Mouse (Mus musculus): ENCODE data around the gene Pld2. TPM values are rescaled to one million over a fixed set of nuclear protein-coding genes. Genes with fewer than 3 reads are reported as not detected.
"Not testable (repeated sequence)": the region's sequence is repeated elsewhere in the genome, so short reads cannot be mapped to it uniquely, and the experiment has no call there.

Gene Pld2
- total RNA-seq, 4 experiments from 2014 or later = 7.8 to 15.0 (median 11.2) TPM

- DNase-seq = no peak
Observed at GRCm38 (mm10) chr11:70525726-70526125, 14.1 kb upstream of the Pld2 start.

GRCm38 (mm10) chr11:70526211-70526610, 13.7 kb upstream of the Pld2 start:
- DNase-seq = no peak

DNA sequence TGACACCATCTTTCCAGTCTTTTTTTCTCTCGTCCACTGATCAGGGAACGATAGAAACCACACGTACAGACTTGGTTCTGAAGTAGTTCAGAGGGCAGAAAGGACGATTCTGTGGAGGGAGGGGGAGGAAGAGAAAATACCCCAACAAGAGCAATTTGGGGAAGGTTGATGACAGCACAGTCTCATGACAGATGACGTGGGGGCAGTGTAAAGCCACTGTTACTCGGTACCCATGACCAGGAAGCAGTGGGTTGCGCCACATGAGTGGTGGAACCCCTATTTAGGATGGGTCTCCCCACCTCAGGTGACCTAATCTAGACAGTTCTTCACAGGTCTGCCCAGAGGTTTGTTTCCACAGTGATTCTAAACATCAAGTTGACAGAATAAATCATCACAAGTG, 11.3 kb upstream of the Pld2 start:
- DNase-seq = no peak

GRCm38 (mm10) chr11:70531065-70531464, 8.8 kb upstream of the Pld2 start:
- DNase-seq = not testable (repeated sequence)

- no peak for DNase-seq
Observed at GRCm38 (mm10) chr11:70532839-70533238, 7.0 kb upstream of the Pld2 start, which contains the start of gene Gm40193. Gene Gm40193, minus strand, starts transcription at chr11:70532939.

DNA sequence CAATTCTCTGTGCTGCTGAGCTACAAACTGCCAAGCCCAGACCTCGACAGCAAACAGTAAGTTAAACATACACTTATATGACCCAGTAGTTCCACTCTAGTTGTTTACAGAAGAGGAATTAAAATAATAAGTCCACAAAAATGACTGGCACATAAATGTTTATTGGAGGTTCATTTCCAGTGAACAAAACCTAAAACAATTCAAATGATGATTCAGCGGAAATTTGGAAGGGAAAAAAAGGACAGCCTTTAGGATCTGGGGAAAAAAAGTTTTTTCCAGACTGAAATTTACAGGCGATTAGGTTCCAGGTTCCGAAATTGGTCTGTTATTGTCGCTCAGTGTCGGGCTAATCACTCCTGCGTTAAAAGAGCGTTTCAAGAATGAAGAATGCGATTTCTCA, 441 bp upstream of the Pld2 start:
- no peak for DNase-seq

- no peak for DNase-seq
Observed at GRCm38 (mm10) chr11:70540928-70541327, 1.1 kb downstream of the Pld2 start.

- no peak for DNase-seq
Observed at GRCm38 (mm10) chr11:70541415-70541814, 1.6 kb downstream of the Pld2 start.

DNA sequence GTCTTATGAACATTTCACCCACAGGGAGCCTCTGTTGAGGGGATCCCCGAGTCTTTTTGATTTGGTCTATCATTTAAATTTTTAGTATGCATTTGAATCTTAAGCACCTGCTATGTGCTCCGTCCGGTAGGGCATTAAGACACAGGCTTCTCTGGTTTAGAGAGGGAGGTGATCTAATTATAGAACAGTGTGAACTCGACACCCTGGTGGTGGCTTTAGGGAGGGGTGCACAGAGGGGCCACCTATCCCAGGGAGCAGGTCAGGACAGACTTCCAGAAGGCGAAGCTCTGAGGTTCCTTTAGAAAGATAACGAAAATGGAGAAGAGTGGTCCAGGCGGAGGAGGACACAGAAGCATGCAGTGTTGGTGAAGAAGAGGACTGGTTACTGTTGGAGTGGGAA, 4.6 kb downstream of the Pld2 start:
- no peak for DNase-seq

DNA sequence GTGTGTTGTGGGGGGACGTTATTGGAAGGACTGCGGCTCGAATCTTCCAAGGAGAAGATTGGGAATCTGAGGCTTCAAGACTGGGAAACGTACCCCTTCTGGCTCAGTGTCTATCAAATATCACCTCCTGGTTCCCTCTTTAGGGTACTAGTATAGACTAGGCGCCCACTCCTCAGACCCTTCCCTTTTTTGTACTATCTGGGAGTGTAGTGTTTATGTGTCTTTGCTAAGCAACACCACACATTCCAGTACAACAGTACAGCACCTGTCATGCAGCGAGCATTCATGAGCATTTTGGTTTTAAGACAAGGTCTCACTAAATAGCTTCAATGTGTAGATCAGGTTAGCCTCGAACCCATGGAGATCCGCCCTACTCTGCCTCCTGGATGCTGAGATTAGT, 11.7 kb downstream of the Pld2 start:
- DNase-seq = no peak

DNA sequence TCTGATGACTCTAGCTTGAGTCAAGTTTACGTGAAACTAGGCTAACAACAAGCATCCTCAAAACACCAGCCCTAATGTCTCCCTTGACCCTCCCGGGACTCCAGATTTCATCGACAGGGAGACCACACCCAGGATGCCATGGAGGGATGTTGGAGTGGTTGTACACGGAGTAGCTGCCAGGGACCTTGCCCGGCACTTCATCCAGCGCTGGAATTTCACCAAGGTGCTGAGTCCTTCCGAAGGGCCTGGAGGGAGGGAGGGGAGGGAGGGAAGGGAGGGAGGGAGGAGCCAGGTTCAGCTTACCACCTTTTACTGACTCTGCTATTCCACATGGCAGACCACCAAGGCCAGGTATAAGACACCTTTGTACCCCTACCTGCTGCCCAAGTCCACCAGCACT, 14.1 kb downstream of the Pld2 start:
- DNase-seq = no peak

DNA sequence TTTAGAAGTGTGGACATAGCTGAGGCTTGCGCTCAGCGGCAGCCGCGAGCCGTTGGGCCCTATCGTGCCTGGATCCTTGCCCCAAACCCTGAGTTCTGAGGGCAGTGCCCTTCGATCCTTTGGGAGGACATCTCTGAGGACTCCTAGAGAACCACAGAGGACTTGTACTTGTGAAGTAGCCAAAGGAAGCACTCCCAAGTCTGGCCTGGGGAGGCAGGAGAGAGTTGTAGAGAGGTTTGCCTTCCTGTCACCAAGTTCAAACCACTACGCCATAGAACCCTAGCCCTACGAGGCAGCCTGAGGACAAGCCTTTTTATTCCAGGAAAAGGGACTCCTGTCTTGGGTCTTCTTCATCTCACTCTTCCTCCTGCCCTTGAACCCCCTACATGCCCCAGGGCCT, 17.7 kb downstream of the Pld2 start:
- DNase-seq = no peak

DNA sequence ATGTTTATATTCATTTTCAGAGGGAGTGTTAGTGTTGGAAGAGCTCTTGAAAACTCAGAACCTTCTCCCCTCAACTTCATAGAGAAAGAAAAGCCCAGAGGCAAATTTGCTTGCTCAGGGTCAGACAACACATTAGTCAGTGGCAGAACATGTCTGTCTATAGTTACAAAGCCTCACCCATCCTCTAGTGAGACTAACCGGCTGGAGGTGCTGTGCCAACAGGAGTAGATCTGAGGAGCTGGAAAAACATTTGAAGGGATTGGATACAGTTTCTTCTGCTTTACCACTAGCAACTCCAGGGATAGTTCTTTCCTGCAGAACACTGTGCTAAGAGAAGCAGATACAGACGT, 22.0 kb downstream of the Pld2 start:
- no peak for DNase-seq

DNA sequence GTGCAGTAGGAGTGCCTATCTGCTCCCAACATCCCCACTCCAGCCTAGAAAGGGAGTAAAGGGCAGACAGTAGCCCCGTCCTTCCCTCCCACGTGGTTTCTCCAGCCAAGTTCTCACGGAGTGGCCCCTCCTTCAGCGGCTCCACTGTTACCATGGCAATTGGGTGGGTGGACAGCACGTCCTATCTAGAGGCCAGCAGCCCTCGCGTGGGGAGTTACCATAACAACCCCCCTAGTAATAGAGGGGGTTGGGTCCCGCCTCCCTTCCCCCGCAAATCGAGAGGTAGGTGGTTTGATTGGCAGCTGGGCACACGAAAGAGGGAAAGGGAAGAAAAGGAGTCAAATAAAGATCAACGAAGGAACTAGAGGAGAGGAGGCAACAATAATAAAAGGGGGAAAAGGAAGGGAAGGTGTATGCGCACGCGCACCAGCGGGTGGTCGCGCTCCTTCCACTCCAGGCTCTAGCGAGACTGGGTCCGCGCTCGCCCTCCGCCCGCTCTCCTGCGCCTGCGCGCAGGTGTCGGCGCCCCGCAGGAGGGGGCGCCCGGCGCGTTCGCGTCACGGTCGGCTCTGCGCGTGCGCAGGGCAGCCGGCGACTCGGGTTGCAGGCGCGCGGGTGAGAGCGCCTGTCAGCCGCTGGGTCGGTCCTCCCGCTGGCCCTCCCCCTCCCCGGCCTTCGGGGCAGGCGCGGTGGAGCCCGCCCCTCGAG, 22.6 kb downstream of the Pld2 start, which contains the start of gene Mink1:
TSS of gene Mink1 (plus strand) at position 595 of the 708 bp plus-strand sequence.
- peak; percentile 87 for DNase-seq

GRCm38 (mm10) chr11:70562995-70563469, 23.2 kb downstream of the Pld2 start:
- DNase-seq = no peak

DNA sequence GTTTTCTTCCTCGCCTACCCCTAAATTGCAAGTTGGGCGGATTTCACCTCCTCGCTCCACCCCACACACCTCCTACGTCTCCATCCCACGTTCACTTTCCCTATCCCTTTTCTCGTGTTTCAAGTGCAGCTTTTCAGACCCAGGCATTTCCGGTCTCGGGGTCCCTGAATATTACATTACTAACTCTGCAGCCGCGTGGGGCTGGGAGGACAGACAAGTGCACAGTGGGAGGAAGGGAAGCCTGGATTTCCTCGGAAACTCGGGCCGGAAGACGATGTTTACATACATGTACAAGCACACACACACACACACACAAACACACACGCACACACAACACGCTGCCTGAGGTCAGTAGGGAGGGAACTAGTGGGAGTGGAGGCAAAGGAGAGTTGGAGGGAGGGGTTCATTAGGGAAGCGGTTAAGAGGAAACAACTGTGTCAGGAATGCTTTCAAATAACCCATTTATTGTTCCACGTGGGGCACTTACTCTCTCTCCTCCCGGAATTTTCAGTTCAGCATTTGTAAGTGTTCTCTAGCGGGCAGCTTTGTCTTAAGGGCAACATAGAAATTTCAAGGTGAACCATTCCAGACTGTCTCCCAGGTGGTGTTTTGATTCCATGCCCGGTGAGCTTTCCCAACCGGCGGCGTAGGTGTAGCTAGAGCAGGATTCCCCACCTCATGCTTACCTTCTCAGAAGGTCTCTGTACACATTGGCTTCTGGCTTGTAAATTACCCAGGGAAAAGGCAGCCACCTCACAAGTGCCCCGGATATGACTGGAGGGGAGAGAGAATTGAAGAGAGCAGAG, 23.8 kb downstream of the Pld2 start:
- DNase-seq = no peak

GRCm38 (mm10) chr11:70564276-70564873, 24.5 kb downstream of the Pld2 start:
- DNase-seq = no peak

DNA sequence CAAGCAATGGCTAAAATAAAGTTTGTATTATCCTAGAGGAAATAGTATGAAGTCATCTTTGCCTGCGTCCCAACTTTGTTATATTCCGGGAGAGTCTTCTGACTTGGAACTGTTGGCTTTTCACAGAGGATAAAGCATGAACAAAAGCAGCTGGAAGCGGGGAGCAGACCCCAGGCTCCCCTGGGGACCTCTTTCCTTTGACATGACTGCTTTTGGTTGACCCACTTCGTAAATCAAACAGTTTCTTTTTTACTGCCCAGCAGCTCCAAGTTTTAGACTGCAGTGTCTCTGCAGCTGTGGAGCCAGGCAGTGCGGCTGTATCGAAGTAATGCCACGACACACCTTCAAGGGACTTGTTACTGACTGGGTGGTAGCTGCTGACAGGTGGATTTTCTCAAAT, 26.7 kb downstream of the Pld2 start:
- no peak for DNase-seq

GRCm38 (mm10) chr11:70570614-70571013, 30.8 kb downstream of the Pld2 start:
- DNase-seq = not testable (repeated sequence)

DNA sequence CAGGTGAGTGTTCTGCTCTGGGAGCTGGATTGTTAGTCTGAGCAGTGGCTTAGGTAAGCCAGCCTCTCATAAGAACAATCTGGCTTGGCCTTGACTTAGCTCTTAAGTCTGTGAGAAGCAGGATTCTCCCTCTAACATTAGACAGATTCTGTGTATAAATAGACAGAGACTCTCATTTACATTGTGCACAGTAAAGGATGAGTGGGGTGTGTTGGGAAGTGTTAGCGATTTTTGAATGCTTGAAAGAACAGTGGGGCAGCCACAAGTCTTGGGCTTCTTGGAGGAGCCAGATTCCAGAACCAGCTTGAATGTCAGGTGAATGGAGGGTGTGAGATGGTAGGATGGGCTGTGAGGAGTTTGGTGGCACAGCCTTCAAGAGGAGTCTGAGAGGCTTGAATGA, 31.8 kb downstream of the Pld2 start:
- DNase-seq = no peak

DNA sequence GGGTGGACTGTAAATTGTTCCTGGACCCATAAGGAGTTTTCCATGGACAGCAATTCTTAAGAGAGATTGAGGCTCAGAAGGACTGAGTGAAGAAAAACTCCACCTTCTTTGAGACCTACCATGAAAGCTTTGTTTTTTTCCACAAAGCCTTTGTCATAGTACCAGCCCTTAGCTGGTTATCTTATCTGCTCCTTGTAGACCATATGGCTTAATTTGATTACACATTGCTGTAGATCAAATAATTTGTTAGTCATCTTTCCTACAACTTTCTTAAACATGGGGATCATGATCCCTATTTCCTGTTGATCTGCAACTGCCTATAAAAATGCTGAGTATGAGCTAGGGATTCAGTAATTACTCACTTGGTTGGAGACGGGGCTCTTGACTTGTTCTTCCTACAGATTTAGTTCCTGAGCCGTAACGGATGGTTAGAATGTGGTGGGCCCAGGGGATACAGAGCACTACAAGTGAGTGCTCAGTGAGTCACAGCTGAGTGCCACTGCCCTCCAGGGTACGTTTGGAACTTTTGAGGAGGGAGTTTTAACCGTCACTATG, 32.6 kb downstream of the Pld2 start:
- DNase-seq = no peak

- DNase-seq = no peak
Observed at GRCm38 (mm10) chr11:70573872-70574271, 34.0 kb downstream of the Pld2 start.

DNA sequence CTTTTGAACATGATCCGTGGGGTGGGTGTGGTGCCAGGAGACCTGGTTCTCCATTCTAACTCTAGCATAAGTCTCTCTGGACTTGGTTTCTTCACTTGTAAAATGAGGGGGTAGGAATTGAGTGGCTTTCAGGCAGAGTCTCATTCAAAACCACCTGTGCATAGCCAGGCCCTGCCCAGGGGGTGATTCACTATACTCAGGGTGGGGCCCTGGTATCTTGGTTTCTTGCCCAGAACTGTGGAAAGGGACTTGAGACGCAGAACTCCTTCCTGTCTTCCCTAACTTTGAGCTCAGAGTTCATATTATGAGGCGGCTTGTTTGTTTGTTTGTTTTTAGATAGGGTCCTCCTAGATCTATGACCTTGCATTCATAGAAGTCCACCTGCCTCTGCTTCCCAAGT, 37.3 kb downstream of the Pld2 start:
- no peak for DNase-seq
